Mouse (Mus musculus): ENCODE data around the gene Enpp7.
A peak's percentile ranks its signal among the peaks of the same experiment; 100 is the strongest.

Enpp7 gene

DNA sequence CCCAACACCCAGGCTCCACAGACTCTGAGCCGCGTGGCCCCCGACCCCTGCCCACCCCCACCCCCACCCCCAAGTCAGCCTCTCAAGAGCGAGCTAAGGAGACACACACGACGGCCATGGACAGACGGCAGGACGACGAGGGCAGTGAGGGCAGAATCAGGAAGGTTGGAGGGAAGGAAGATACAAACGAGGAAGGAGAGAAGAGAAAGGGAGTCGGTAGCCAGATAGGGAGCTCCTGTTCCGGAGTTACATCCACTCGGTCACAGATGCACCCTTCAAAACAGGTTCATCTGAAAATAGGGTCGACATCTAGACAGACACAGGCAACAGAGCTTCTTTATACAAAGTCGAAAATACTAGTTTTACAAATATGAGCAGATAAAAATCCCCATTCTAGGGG, 48.5 kb downstream of the Enpp7 start:
- DNase-seq (ENCODE audit: low spot score), result no peak

- DNase-seq (ENCODE audit: low spot score), result no peak
Measured at GRCm38 (mm10) chr11:119036934-119037779, 49.2 kb downstream of the Enpp7 start.

DNA sequence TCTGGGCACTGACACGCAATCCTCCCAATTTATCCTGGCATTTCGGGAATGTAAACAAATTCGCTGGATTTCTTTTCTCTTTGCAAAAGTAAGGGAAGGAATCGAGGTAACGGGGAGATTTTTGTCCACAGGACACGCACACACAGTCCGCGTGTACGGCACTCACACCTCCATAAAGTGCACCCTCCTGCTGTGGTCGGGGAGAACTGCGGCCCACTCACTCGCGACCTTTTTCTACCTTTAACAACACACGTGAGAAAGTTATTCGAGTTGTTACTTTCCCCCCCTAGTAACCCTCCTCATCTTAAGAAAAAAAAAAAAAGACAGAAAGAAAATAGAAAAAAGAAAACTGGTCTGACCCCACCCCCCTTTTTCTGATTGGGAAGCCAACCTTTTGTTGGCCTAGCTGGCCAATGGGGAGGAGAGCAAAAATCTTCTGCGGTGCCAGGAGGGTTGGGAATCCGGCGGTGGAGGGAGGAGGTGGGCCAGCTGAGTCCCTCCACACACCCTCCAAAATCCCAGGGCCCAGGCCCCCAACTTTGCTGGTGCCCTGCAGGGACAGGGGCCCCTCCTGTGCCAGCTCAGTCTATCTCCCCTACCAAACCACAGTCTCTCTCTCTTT, 49.9 kb downstream of the Enpp7 start:
- peak; percentile 53 for DNase-seq (ENCODE audit: low spot score)

DNA sequence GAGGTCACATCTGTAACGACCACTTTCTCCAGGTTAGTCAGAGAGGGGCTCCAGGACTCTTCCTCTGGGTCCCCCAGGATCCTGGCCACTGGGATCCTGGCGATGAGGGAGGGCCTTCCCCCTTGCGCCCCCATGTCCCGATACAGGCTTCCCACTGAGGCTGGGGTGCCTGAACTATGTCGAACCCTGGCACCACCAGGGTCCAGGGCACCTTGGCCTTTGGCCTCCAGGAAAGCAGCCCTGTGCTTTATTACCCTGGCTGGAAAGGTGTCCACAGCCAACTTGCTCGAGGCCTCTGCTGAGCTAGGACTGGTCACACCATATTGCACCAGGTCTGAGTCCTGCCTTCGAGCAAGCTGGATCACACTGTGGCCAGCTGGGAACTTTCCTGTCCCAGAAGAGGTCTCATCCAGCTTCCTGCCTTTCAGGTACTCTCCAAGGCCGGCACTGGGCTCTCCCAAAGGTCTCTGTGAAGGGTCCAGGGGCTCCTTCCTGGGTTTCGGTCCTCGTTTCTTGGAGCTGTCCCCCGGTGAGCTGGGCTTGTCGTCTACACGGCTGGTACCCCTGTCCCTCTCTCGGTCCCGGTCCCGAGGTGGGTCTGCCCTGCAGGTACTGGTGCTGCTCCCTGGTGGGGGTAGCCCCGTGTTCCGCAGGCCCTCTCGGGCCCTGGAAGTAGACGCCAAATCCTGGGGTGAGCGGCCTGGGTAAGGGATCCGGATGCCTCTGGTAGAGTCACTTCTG, 50.9 kb downstream of the Enpp7 start:
- no peak for DNase-seq (ENCODE audit: low spot score)

- DNase-seq (ENCODE audit: low spot score), result no peak
Measured at GRCm38 (mm10) chr11:119039732-119040512, 51.9 kb downstream of the Enpp7 start.

DNA sequence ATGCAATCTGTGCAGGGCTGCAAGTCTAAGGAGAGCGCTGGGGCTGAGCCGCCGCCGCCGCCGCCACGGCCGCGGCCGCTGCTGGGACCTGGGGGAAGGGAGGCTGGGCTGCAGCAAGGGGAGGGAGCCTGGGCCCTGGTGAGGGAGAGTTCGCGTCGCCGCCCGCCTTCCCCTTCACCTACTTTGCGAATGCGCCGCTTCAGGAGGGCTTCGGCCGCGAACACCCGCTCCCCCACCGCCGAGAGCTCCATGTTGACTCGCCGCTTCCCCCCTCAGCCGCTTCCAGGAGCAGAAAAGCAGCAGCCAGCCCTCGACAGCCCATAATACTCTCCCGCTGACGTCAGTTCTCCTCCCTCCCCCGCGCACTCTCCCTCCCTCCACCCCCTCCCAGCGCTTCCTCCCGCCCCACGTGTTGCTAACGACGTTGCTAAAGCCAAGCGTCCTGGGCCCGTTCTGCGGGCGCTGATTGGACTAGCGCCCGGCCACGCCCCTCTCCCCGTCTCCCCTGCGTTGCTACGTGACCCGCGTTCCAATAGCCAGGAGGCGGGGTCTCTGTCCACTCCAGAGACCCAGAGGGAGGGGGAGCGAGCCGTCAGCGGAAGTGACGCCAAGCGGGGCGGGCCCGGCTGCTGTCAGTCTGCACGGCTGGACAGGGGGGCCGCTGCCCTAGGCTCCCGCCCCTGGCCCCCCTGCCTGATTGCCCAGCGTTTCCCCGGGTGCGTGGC, 52.8 kb downstream of the Enpp7 start, which contains the start of gene Cbx8:
Gene Cbx8, minus strand, starts transcription at position 370 of the 725 bp plus-strand sequence.
- peak; percentile 99 for DNase-seq (ENCODE audit: low spot score)

DNA sequence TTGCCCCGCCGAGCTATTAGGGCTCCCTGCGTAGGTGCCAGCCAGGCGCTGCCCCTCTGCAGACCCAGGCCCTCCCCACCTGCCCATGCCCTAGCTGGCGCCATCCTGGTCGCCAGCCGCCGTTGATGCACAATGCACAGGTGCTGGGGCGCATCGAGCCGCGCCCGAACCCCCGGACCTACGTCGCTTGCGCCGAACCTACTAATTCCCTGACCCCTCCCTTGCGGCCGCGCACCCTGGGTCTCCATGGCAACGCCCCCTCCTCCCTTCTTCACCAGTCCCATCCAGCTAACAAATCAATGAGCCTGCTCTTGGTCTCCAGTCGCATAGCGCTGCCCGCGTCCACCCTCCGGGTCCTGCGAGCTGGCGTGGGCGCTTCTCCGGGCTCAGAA, 53.3 kb downstream of the Enpp7 start:
- DNase-seq (ENCODE audit: low spot score), result no peak

DNA sequence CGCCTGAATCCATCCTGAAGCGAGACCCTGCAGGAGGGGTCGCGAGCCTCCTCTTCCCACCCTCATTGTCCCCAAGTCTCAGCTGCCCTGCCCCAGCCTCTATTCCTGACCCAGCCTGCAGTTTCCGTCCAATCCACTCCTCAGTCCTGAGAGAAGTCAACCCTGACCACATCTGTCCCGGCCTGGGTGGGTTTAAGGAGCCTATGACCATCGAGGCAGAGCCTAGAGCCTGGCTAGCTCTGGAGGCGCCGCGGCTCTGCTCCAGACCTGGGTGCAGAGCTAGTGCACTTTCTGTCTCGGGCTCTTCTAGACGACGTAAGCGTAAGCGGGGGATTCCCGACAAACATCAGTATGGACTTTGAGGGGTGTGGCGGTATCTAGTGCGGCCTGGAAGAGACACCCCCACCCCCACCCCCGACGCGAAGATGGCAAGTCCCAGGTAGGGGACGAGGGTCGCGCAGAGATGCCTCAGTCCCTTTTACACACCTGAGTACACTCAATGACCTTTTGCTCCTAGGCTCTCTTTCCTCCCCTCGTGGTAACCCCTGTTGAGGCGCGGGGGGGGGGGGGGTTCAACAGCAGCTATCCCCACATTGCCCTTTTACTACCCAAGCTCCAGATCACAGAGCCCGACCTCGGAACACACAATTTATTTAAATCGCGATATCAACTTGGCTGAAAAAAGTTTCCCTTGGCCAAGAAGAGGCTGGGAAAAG, 53.9 kb downstream of the Enpp7 start:
- no peak for DNase-seq (ENCODE audit: low spot score)
